Mouse (Mus musculus) small intestine, adult 2 months (tissue): ENCODE results near the gene Mettl21e. TPM values are rescaled to one million over a fixed set of nuclear protein-coding genes. Genes with fewer than 3 reads are reported as not detected.

Experiments
- H3K27ac ChIP-seq: fragments of 200-500 bp; 2 replicates; pipeline ENCODE4 v1.5.1; 2012; ENCODE audit warnings: low read depth, low read length, control low read depth, inconsistent platforms; ENCODE audit not compliant: insufficient read depth
- H3K27me3 ChIP-seq: fragments of 200-500 bp; 2 replicates; pipeline ENCODE4 v1.6.1; 2012; ENCODE audit warnings: mild to moderate bottlenecking, moderate library complexity, low read length, inconsistent platforms; ENCODE audit not compliant: control insufficient read depth, insufficient read depth
- H3K36me3 ChIP-seq: fragments of 200-500 bp; 2 replicates; pipeline ENCODE4 v1.6.1; 2012; ENCODE audit warnings: mild to moderate bottlenecking, low read length, control low read depth, inconsistent platforms; ENCODE audit not compliant: control insufficient read depth, insufficient read depth
- H3K4me1 ChIP-seq: fragments of 200-500 bp; 2 replicates; pipeline ENCODE4 v1.6.1; 2012; ENCODE audit warnings: low read length, inconsistent platforms, mixed read lengths; ENCODE audit not compliant: control insufficient read depth, insufficient read depth, insufficient read length
- H3K4me3 ChIP-seq: fragments of 200-500 bp; 2 replicates; pipeline ENCODE4 v1.5.1; 2012; ENCODE audit warnings: low read depth, mild to moderate bottlenecking, control low read depth, inconsistent platforms, low read length, moderate library complexity
- CTCF ChIP-seq: fragments of 200-500 bp; IDR thresholded peaks from 2 replicates; pipeline ENCODE4 v1.5.1; 2012; ENCODE audit warnings: low read depth, mild to moderate bottlenecking, control low read depth, inconsistent platforms, low read length, moderate library complexity, mixed read lengths; ENCODE audit not compliant: insufficient replicate concordance, insufficient read length; ENCODE audit errors: extremely low read depth
- POLR2A ChIP-seq: fragments of 200-500 bp; IDR thresholded peaks from 2 replicates; pipeline ENCODE4 v1.6.1; 2012; ENCODE audit warnings: low read depth, mild to moderate bottlenecking, control low read depth, inconsistent platforms, low read length, moderate library complexity
- WGBS: fragments of 180-500 bp; shearing (Covaris S2); methylation state at CpG from one replicate; pipeline ENCODE4 v1.1.7; 2018; 5-methylcytosine and 5-hydroxymethylcytosine counted together
- polyA plus RNA-seq: library from polyadenylated mRNA; depleted of rRNA; stranded (reverse); fragments of >200 nt; gene quantifications from 2 replicates; pipeline ENCODE4 v1.2.3, GENCODE M21; 2012; rRNA removed

Gene Mettl21e
- polyA plus RNA-seq, 1 experiment, result not detected

- 96% methylated on average over 4 of the region's 4 CpGs for WGBS
- TF ChIP-seq POLR2A, result no peak
- no peak for TF ChIP-seq CTCF
- Histone ChIP-seq H3K4me3 (no peak overlapping the region), H3K36me3 (peaks cover 32% of the 10 kb centered on the region), H3K27ac (no peak overlapping the region), H3K27me3 (no peaks in the 10 kb centered on the region), H3K4me1 (no peaks in the 10 kb centered on the region)
Measured at GRCm38 (mm10) chr1:44172656-44173055, 46.1 kb downstream of the Mettl21e start.

DNA sequence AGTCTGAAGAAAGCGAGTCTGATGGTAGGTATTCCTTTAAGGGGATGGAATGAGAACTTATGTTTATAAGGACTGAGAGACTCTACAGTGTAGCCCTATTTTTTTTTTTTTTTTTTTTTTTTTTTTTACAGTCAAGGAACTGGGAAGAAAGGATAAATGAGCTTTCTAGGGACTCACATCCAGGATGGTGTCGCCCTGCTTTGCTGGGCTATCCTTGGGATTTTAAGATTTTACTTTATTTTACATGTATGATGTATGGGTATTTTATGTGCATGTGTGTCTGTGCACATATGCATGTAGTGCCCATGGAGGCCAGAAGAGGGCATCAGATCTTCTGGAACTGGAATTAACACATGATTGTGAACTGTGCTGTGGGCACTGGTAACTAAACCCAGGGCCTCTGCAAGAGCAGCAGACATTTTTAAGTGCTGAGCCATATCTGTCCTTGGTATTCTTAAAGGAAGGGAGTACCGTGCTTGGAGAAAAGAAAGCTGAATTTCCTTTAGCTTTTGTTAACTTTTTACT, 50.8 kb downstream of the Mettl21e start:
- over 99% methylated on average over 3 of the region's 3 CpGs for WGBS
- Histone ChIP-seq H3K27me3 (no peaks in the 10 kb centered on the region), H3K27ac (no peak overlapping the region), H3K4me3 (no peak overlapping the region), H3K4me1 (no peaks in the 10 kb centered on the region), H3K36me3 (peaks cover 31% of the 10 kb centered on the region)
- no peak for TF ChIP-seq CTCF

DNA sequence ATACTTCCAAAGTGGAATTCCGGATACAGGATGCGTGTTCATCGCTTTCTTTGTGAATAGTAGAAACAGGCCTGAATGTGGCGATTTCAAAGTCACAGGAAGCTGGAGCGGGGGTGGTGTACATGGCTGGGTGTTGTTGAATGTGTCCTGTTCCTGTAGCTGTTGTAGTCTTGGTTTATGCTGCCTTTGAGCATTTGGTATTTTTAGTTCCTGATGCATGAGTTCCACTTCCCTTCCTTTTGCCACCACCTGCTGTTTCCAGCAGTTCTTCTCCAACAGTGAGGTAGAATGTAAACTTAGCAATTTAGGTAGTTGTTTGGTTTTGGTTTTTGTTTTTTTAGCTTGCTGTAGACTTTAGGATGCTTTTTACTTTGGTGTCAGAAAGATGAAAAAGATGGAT, 56.4 kb downstream of the Mettl21e start:
- H3K4me1 ChIP-seq, result no peaks in the 10 kb centered on the region
- peaks cover 37% of the 10 kb centered on the region for H3K36me3 ChIP-seq
- H3K27ac ChIP-seq, result no peak overlapping the region
- TF ChIP-seq CTCF (no peak), POLR2A (no peak)
- no peaks in the 10 kb centered on the region for H3K27me3 ChIP-seq
- no peak overlapping the region for H3K4me3 ChIP-seq
- 91% methylated on average over 5 of the region's 5 CpGs for WGBS

GRCm38 (mm10) chr1:44161818-44162217, 56.9 kb downstream of the Mettl21e start:
- Histone ChIP-seq H3K27me3 (no peaks in the 10 kb centered on the region), H3K4me3 (no peak overlapping the region), H3K36me3 (peaks cover 32% of the 10 kb centered on the region), H3K4me1 (no peaks in the 10 kb centered on the region), H3K27ac (no peak overlapping the region)
- TF ChIP-seq CTCF, result no peak
- TF ChIP-seq POLR2A, result no peak
- 94% methylated on average over 6 of the region's 6 CpGs for WGBS

GRCm38 (mm10) chr1:44158317-44158716, 60.4 kb downstream of the Mettl21e start:
- Histone ChIP-seq H3K4me1 (no peaks in the 10 kb centered on the region), H3K4me3 (no peak overlapping the region), H3K27ac (no peak overlapping the region), H3K27me3 (no peaks in the 10 kb centered on the region), H3K36me3 (peaks cover 19% of the 10 kb centered on the region)
- 91% methylated on average over 6 of the region's 6 CpGs for WGBS
- TF ChIP-seq CTCF, result no peak

DNA sequence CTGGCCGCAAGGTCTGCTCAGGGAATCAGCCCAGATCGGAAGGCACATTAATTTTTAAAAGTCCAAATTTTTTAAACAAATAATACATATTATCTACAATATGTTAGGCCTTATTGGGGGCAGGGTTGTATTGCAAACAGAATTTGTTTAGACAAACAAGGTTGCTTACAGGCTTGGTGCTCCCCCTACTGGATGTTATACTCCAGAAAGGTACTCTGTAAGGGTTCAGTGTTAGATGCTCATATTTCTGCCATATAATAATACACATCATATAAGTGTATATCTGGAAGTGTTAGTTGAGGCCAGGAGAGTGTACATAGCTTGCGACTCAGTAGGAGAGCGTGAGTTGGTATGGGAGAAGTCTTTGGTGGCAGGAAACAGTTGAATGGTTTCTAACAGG, 63.5 kb downstream of the Mettl21e start:
- no peaks in the 10 kb centered on the region for H3K27me3 ChIP-seq
- peaks cover 5% of the 10 kb centered on the region; the same call in 1 of the 2 replicates for H3K36me3 ChIP-seq
- 91% methylated on average over 4 of the region's 4 CpGs for WGBS
- H3K4me1 ChIP-seq, result no peaks in the 10 kb centered on the region
- TF ChIP-seq CTCF (no peak), POLR2A (no peak)
- H3K27ac ChIP-seq, result no peak overlapping the region
- no peak overlapping the region for H3K4me3 ChIP-seq

Other genes with a start within 250 kb of the Mettl21e start
- not detected in 2 replicates for gene Mettl21c, start 198.9 kb downstream of the Mettl21e start, polyA plus RNA-seq
- not detected in 2 replicates for gene Gm8251, start 157.0 kb downstream of the Mettl21e start, polyA plus RNA-seq
- gene Tex30, start 116.5 kb downstream of the Mettl21e start, polyA plus RNA-seq, result 0.83 and 1.6 TPM in 2 replicates
- 2.2 and 5.0 TPM in 2 replicates for gene Kdelc1, start 100.2 kb downstream of the Mettl21e start, polyA plus RNA-seq
- 1.1 and 3.4 TPM in 2 replicates for gene Bivm, start 100.0 kb downstream of the Mettl21e start, polyA plus RNA-seq
- gene Ercc5, start 71.2 kb downstream of the Mettl21e start, polyA plus RNA-seq, result 0.89 and 1.7 TPM in 2 replicates